ENCODE assay signal across 1 mouse cellular context in the genomic region with DNA sequence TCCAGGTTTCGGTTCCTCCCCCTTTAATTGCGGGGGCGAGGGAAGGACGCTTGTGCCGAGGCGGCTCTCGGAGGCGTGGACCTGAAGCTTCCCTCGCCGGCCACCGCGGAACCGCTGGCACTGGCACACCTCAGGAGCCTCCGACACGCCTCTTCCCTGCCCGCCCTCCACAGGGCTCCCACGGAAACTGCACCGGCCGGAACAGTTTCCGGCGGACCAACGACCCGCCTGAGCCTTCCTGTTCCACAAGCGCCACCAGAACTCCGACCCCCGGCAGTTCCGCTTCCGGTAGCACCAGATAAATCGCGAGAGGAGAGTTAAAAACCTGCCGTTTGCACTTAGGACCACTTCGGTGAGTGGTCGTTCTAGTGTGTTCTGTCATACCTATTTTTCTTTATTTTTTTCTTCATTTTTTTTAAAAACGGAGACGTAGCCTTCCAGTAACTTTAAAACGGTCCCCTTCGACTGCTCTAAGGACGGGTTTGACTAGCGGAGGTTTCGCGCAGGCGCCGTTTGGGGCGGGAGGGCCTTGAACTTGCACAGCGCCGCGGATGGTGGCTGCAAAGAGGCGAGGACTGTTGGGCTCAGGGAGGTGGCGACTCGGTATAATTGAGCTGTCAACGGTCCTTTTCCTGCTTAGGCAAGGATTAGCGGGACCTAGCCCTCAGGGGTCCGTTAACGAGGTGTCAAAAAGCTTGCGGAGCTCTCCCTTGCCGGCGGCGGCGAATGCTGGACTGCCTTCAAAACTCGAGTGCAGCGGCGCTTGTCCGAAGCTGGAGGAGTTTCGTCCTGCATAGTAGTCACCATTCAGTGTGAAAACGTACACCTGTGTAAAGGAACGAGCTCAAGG.
TF ChIP-seq lines count a peak whose summit lies in the region.

A gene (plus strand): TSS at position 269 of the 850 bp plus-strand sequence.
A gene (minus strand): TSS at position 508 of the 850 bp plus-strand sequence.

TF ChIP-seq in MEL, 35 proteins besides CTCF, POLR2A, EP300 and RAD21 (continued from another document):
- TF ChIP-seq UBTF (IDR thresholded peaks at IDR 0.05; ENCODE audit: borderline replicate concordance, insufficient read depth, low read depth, low read length): peak; percentile 82; the same call in 1 of the 2 replicates
- peak; percentile 82 for TF ChIP-seq CHD2 (IDR thresholded peaks at IDR 0.05; ENCODE audit: low read length)
- peak; percentile 76; the same call in 1 of the 2 replicates for TF ChIP-seq KAT2A (conservative IDR thresholded peaks at IDR 0.05; ENCODE audit: low read depth, low read length)
- peak; percentile 83 for TF ChIP-seq SIN3A (IDR thresholded peaks at IDR 0.05; ENCODE audit: low read length)
- peak; percentile 60; the same call in 1 of the 2 replicates for TF ChIP-seq MAX (IDR thresholded peaks at IDR 0.05; ENCODE audit: low read length)
- TF ChIP-seq TCF12 (IDR thresholded peaks at IDR 0.05; ENCODE audit: low read depth, low read length): peak; percentile 84
- no peak for TF ChIP-seq TAL1 (IDR thresholded peaks at IDR 0.05; ENCODE audit: low read length)
- peak; percentile 92 for TF ChIP-seq MYB (IDR thresholded peaks at IDR 0.05; ENCODE audit: low read depth, low read length)
- TF ChIP-seq CHD1 (IDR thresholded peaks at IDR 0.05; ENCODE audit: low read depth, low read length): peak; percentile 31; the same call in 1 of the 2 replicates
- peak; percentile 70 for TF ChIP-seq NRF1 (IDR thresholded peaks at IDR 0.05; ENCODE audit: insufficient read depth, low read depth, low read length, poor library complexity, severe bottlenecking)
- no peak; the same call in 1 of the 2 replicates for TF ChIP-seq POLR2AphosphoS5 (IDR thresholded peaks at IDR 0.05; ENCODE audit: borderline replicate concordance, low read depth, low read length)
- no peak for TF ChIP-seq MAZ (IDR thresholded peaks at IDR 0.05; ENCODE audit: low read depth, low read length)
- no peak for TF ChIP-seq MEF2A (IDR thresholded peaks at IDR 0.05; ENCODE audit: extremely low read depth, insufficient replicate concordance, low read depth, low read length, poor library complexity, severe bottlenecking)
- TF ChIP-seq E2F4 (IDR thresholded peaks at IDR 0.05; ENCODE audit: borderline replicate concordance, low read depth, low read length): no peak
- peak; percentile 94 for TF ChIP-seq TBP (IDR thresholded peaks at IDR 0.05; ENCODE audit: low read depth, low read length)
- no peak for TF ChIP-seq GABPA (IDR thresholded peaks at IDR 0.05; ENCODE audit: low read depth, low read length)
- no peak for TF ChIP-seq USF2 (IDR thresholded peaks at IDR 0.05; ENCODE audit: borderline replicate concordance in 1 of 2, insufficient read depth in 1 of 2, low read depth in 1 of 2, low read length in 2 of 2)
- no peak for TF ChIP-seq MAFK (IDR thresholded peaks at IDR 0.05; ENCODE audit: borderline replicate concordance, low read depth, low read length)
- peak; percentile 92 for TF ChIP-seq ELF1 (IDR thresholded peaks at IDR 0.05; ENCODE audit: low read depth, low read length)
- TF ChIP-seq SMC3 (IDR thresholded peaks at IDR 0.05; ENCODE audit: low read depth, low read length): 0 out of 2 replicates have a peak, but pooled peaks have one; percentile 7
- no peak for TF ChIP-seq RCOR1 (IDR thresholded peaks at IDR 0.05; ENCODE audit: low read depth, low read length)
- TF ChIP-seq ZNF384 (IDR thresholded peaks at IDR 0.05; ENCODE audit: low read depth, low read length): no peak
- peak; percentile 68; the same call in 1 of the 2 replicates for TF ChIP-seq POLR2AphosphoS2 (IDR thresholded peaks at IDR 0.05; ENCODE audit: low read length)
